Mouse (Mus musculus) bone marrow macrophage, adult 2 months (primary cell): ENCODE measurements around the gene Ttc23.

Experiments used
- CTCF ChIP-seq: IDR thresholded peaks from 2 replicates; pipeline ENCODE4 v1.5.1; 2012; ENCODE audit warnings: low read depth, mild to moderate bottlenecking, low read length, moderate library complexity
- POLR2A ChIP-seq: IDR thresholded peaks from 2 replicates; pipeline ENCODE4 v1.6.1; 2012; ENCODE audit warnings: mild to moderate bottlenecking, low read depth, low read length, borderline replicate concordance

- no peak for TF ChIP-seq POLR2A
- no peak for TF ChIP-seq CTCF
Measured at GRCm38 (mm10) chr7:67686545-67686944, 39.3 kb downstream of the Ttc23 start.
